Mouse (Mus musculus): Measurements from ENCODE around the gene Tmem79.
"Not testable (repeated sequence)": the region's sequence is repeated elsewhere in the genome, so short reads cannot be mapped to it uniquely, and the experiment has no call there.

DNA sequence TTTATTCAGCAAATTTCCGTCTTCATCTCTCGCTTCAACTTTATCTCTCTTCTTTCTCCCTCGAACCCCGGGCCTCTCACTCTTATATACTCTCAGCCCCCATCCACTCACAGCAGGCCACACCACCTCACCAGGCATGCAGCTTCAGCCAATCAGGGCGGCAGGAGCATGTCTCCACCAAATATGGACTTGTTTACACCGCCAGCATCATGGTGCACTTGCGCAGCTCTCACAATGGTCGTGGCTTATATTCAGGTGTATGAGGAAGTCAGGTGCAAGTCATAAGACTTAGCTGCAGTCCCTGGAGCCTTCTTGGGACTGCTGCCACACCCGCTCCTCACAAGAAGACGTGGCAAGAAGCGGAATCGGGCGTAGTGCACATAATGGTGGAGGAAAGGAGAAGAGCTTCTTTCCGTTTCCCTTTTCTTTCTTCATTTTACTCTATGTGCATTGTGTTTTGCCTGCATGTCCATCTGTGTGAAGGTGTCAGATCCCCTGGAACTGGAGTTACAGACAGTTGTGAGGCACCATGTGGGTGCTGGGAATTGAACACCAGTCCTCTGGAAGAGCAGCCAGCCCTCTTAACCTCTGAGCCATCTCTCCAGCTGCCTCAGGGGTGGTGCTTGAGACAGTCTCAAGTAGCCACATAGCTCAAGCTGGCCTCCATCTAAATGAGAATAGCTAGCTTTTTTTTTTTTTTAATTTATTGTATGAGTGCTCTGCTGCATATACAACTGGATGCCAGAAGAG, 51.0 kb downstream of the Tmem79 start:
- not testable (repeated sequence) for TF ChIP-seq CTCF (IDR thresholded peaks at IDR 0.05; ENCODE audit: low read depth, low read length); POLR2A (IDR thresholded peaks at IDR 0.05; ENCODE audit: borderline replicate concordance, low read depth, low read length)

Data from bone marrow macrophage, adult 2 months (primary cell).